Mouse (Mus musculus): ENCODE measurements at regions not wholly inside any gene's neighbourhood (a gene's known extent, or its start where the extent isn't known, plus 50 kb on each side); places are given as distances from the start of the nearest gene placed in this dataset.

DNA sequence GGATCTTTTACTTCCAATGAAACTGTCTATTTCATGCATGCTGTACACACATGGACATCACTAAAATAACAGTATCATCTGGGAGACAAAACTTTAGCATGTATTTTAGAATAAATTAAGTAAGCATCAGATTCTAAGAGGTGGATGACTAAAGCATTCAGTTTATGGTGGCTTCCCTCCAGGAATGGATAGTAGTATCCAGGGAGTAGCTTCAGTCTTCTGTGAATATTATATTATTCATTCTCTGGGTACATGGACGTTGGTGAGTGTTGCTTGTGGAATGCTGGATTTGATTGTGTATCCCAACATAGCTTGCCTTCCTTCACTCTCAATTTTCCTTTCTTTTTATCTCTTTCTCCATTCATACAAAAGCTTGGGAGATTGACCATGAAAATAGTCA, 630.0 kb downstream of the Ppargc1a start:
- peak; percentile 55 for DNase-seq (ENCODE audit: low read depth, low spot score)

GRCm38 (mm10) chr5:50921599-50921998, 645.9 kb downstream of the Ppargc1a start:
- DNase-seq (ENCODE audit: low read depth, low spot score) = no peak

DNA sequence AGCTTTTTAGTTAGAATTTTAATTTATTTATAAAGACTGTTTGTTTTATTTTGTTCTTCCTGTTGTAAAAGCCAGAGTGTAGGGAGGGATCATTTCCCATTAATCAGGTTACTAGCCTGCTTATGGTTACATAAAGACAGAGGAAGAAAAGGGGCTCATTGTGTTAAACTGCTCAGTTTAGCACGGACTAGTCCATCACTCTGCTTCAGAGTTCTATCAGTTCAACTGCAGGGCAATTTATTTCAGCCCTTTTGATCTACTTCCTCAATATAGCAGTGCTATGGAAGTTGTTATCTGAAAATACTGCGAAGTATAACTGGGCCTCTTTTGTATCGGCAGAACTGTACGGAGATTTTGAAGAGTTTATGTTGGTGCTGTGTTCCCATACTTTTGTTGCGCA, 651.2 kb downstream of the Ppargc1a start:
- DNase-seq (ENCODE audit: low read depth, low spot score) = no peak

DNA sequence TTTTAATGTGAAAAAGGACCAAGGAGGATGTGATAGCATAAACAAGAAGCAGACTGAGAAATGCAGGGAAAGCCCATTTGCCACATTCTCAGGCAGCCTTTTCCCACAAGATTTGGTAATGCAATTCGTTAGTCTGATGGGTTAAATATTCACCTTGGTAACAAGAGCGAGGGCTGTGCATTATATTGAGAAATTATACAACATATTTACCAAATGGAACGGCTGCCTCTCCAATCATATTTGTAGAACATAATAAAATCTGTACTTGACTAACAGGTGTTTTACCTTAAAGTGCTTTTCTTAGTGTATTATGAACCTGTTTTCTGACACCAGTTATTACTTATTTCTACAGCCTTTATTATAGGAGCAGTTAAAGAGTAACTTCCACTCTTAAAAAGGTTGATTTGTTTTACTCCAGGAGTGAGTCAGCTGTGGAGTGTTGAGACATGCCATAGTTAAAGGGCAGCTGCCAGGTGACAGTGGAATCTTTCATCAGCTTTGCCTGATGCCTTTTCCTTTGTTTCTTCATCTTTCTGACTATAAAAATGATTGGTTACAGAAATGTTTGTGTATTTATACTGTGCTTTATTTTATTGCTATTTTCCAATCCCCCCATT, 652.2 kb downstream of the Ppargc1a start:
- no peak for DNase-seq (ENCODE audit: low read depth, low spot score)

DNA sequence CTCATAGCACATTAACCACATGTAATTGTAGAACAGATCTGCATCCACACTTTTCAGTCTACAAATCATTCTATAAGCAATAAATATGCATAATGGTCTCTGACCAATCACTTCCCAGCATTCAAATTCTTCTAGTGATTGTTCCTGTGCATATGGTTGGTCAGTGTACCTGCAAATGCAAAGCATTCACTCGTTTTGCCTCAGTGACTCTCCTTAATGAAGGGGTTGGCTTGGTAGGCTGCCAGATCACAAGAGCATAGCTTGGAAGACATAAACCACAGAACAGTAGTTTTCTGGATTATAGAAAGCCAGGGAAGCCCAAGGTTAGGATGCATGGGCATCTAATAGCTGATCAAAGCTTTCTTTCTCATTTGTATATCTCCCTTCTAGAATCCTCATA, 662.7 kb downstream of the Ppargc1a start:
- no peak for DNase-seq (ENCODE audit: low read depth, low spot score)
